Comparison of ENCODE assay signal across 8 mouse cellular contexts in genomic region chr7:17007300-17007699, GRCm38 (mm10). TPM values are rescaled to one million over a fixed set of nuclear protein-coding genes. Genes with fewer than 3 reads are reported as not detected.
DNase-seq lines count a peak whose midpoint lies in the region; ATAC-seq and TF ChIP-seq lines count a peak whose summit lies in the region.
"Had no signal": no experiment of that assay in that cellular context is flagged by ENCODE, and none has a peak within 500 bp of the region (broad histone marks: within the 10 kb centered on the region; RNA-seq: fewer than 3 reads in every experiment).

No protein-coding gene starts in this region.

- ATAC-seq in midbrain, embryonic 14.5 days (ENCODE audit: low FRiP score, low TSS enrichment) = no peak

- TF ChIP-seq POLR2A in brain, embryonic 14.5 days (IDR thresholded peaks at IDR 0.05; ENCODE audit: borderline replicate concordance, extremely low read depth, insufficient read depth, insufficient read length, poor library complexity, severe bottlenecking) = no peak

- no peak overlapping the region for H3K4me2 ChIP-seq in midbrain, embryonic 14.5 days (ENCODE audit: low read length)
- H3K4me2 ChIP-seq: heart, embryonic 13.5 days had no signal

- H3K27ac ChIP-seq in midbrain, embryonic 14.5 days (replicated peaks; ENCODE audit: low read depth, low read length) = no peak overlapping the region
- no peak overlapping the region for H3K27ac ChIP-seq in midbrain, embryonic 10.5 days (replicated peaks)
- H3K27ac ChIP-seq: heart, embryonic 13.5 days had no signal

- H3K9me3 ChIP-seq in midbrain, embryonic 14.5 days (ENCODE audit: control insufficient read depth, low read length) = no peaks in the 10 kb centered on the region
- no peaks in the 10 kb centered on the region for H3K9me3 ChIP-seq in midbrain, embryonic 10.5 days (replicated peaks)
- H3K9me3 ChIP-seq: heart, embryonic 13.5 days had no signal

- H3K27me3 ChIP-seq in midbrain, embryonic 14.5 days (ENCODE audit: control insufficient read depth, insufficient read depth, low read length) = no peaks in the 10 kb centered on the region
- no peaks in the 10 kb centered on the region for H3K27me3 ChIP-seq in midbrain, embryonic 10.5 days (ENCODE audit: low read depth, poor library complexity, severe bottlenecking)
- H3K27me3 ChIP-seq: heart, embryonic 13.5 days had no signal

- peak; percentile 45 for DNase-seq in midbrain, embryonic 14.5 days
- no peak for DNase-seq in midbrain, embryonic 10.5 days (ENCODE audit: low spot score)
- no peak for DNase-seq in brain, embryonic 14.5 days (ENCODE audit: low read depth)
- peak; percentile 59 to 74 for DNase-seq in kidney, postnatal 25 days
- peak; percentile 55 for DNase-seq in thymus, postnatal 25 days
- no peak for DNase-seq in gastrocnemius, adult 18-20 months (ENCODE audit: low spot score)
- DNase-seq in testis, postnatal 10 days (ENCODE audit: low spot score) = no peak

- WGBS in midbrain, embryonic 14.5 days = 89% methylated on average over 4 of the region's 4 CpGs
- WGBS in midbrain, embryonic 10.5 days = 84% methylated on average over 4 of the region's 4 CpGs

- no peaks in the 10 kb centered on the region for H3K4me1 ChIP-seq in midbrain, embryonic 14.5 days (ENCODE audit: control insufficient read depth, insufficient read depth, low read length)
- no peaks in the 10 kb centered on the region for H3K4me1 ChIP-seq in midbrain, embryonic 10.5 days

- peaks cover 91% of the 10 kb centered on the region for H3K36me3 ChIP-seq in midbrain, embryonic 14.5 days (ENCODE audit: control insufficient read depth, insufficient read depth, low read length)
- peaks cover 92% of the 10 kb centered on the region for H3K36me3 ChIP-seq in midbrain, embryonic 10.5 days

- TF ChIP-seq CTCF in brain, embryonic 14.5 days (IDR thresholded peaks at IDR 0.05; ENCODE audit: borderline replicate concordance, extremely low read depth, insufficient read depth, insufficient read length) = peak; percentile 61

- H3K9ac ChIP-seq in midbrain, embryonic 14.5 days (replicated peaks; ENCODE audit: low read length) = no peak overlapping the region
- H3K9ac ChIP-seq: heart, embryonic 13.5 days had no signal

- H3K4me3 ChIP-seq in midbrain, embryonic 14.5 days (replicated peaks; ENCODE audit: low read depth, low read length) = no peak overlapping the region
- no peak overlapping the region for H3K4me3 ChIP-seq in midbrain, embryonic 10.5 days
- H3K4me3 ChIP-seq: heart, embryonic 13.5 days had no signal

RNA-seq across cellular contexts. Expression of gene Ccdc8, which starts 14.8 kb away (rescaled TPM):
- polyA plus RNA-seq in midbrain, embryonic 14.5 days (2014; fragmentation: Nextera tagmentation; extraction: Ambion mirVana) = 3.1 and 4.5 TPM in 2 replicates
- polyA plus RNA-seq in midbrain, embryonic 10.5 days (2016; fragmentation: Nextera tagmentation; extraction: Ambion mirVana) = 8.7 and 9.0 TPM in 2 replicates
- polyA plus RNA-seq in brain, embryonic 14.5 days (2012; rRNA removed) = 6.4 and 8.6 TPM in 2 replicates
- total RNA-seq in gastrocnemius, adult 18-20 months (2021) = under 1 TPM; 0.94 to 0.97 TPM

RNA-seq across cellular contexts. Expression of gene Ppp5c, which starts 20.4 kb away (rescaled TPM):
- polyA plus RNA-seq in midbrain, embryonic 14.5 days (2014; fragmentation: Nextera tagmentation; extraction: Ambion mirVana) = 112 and 118 TPM in 2 replicates
- 135 and 142 TPM in 2 replicates for polyA plus RNA-seq in midbrain, embryonic 10.5 days (2016; fragmentation: Nextera tagmentation; extraction: Ambion mirVana)
- 164 and 199 TPM in 2 replicates for polyA plus RNA-seq in brain, embryonic 14.5 days (2012; rRNA removed)
- 10 to 100 TPM; 62.4 to 63.0 TPM for total RNA-seq in gastrocnemius, adult 18-20 months (2021)

RNA-seq across cellular contexts. Expression of gene Gm42372, which starts 24.4 kb away (rescaled TPM):
- polyA plus RNA-seq in midbrain, embryonic 14.5 days (2014; fragmentation: Nextera tagmentation; extraction: Ambion mirVana) = 6.4 and 8.7 TPM in 2 replicates
- polyA plus RNA-seq in midbrain, embryonic 10.5 days (2016; fragmentation: Nextera tagmentation; extraction: Ambion mirVana) = 1.3 TPM in 2 replicates
- 5.2 and 19.6 TPM in 2 replicates for polyA plus RNA-seq in brain, embryonic 14.5 days (2012; rRNA removed)
- total RNA-seq in gastrocnemius, adult 18-20 months (2021) = not detected

RNA-seq across cellular contexts. Expression of gene Pnmal1, which starts 47.8 kb away (rescaled TPM):
- polyA plus RNA-seq in midbrain, embryonic 14.5 days (2014; fragmentation: Nextera tagmentation; extraction: Ambion mirVana) = 60.8 and 69.8 TPM in 2 replicates
- polyA plus RNA-seq in midbrain, embryonic 10.5 days (2016; fragmentation: Nextera tagmentation; extraction: Ambion mirVana) = 9.8 and 17.4 TPM in 2 replicates
- 28.0 and 34.5 TPM in 2 replicates for polyA plus RNA-seq in brain, embryonic 14.5 days (2012; rRNA removed)
- total RNA-seq in gastrocnemius, adult 18-20 months (2021) = not detected

RNA-seq across cellular contexts. Expression of gene Hif3a, which starts 54.9 kb away (rescaled TPM):
- polyA plus RNA-seq in midbrain, embryonic 14.5 days (2014; fragmentation: Nextera tagmentation; extraction: Ambion mirVana) = 1.5 and 4.6 TPM in 2 replicates
- 4.3 and 5.1 TPM in 2 replicates for polyA plus RNA-seq in midbrain, embryonic 10.5 days (2016; fragmentation: Nextera tagmentation; extraction: Ambion mirVana)
- polyA plus RNA-seq in brain, embryonic 14.5 days (2012; rRNA removed) = 4.1 and 6.9 TPM in 2 replicates
- total RNA-seq in gastrocnemius, adult 18-20 months (2021) = 1 to 10 TPM in 1 of 2 experiments, under 1 TPM in 1; 0.64 to 1.6 TPM

Comparison
In these comparisons a context has a peak if more than half of its experiments do, and no peak if none do; other contexts are left out.
1. DNase-seq: peak in midbrain, embryonic 14.5 days (single experiment), kidney, postnatal 25 days (2 of 2) and thymus, postnatal 25 days (single experiment); none in midbrain, embryonic 10.5 days (single experiment), brain, embryonic 14.5 days (single experiment), gastrocnemius, adult 18-20 months (single experiment) and testis, postnatal 10 days (single experiment).